Mouse (Mus musculus) 3T3-L1 (cell line): ENCODE data around the gene Ttc16.

Experiments
- DNase-seq: peaks from one replicate; pipeline ENCODE4 v3.0.0-alpha.2; 2015; ENCODE audit warnings: low read depth, low spot score

Gene Ttc16

DNA sequence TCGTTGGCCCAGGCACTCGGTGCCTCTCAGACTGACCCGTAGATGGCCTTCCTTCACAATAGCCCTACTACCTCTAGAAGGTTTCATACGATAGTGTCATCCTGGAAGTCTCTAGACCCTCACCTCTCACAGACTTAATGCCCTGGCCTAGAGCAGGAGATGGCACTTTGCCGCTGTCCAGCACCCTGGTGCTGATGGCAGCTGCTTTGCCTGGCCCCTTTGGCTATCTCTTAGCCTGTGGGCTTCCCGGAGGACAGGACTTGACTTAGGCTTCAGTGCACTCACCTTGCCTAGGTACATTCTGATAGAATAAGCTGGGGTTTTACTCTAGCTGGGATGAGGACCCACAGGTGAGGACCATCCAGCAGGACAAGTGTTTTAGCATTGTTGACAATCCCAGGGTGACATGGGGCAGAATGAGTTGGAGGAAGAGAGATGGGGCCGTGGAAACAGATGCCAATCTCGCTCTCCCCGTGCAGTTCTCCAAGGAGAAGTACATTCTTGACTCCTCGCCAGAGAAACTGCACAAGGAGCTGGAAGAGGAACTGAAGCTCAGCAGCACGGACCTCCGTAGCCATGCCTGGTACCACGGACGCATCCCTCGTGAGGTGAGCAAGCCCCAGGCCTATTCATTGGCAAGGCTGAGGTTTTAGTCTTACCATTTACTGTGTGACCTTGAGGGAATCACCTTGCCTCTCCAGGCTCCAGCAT lies 31.0 kb downstream of the Ttc16 start:
- DNase-seq, result peak; percentile 41

DNA sequence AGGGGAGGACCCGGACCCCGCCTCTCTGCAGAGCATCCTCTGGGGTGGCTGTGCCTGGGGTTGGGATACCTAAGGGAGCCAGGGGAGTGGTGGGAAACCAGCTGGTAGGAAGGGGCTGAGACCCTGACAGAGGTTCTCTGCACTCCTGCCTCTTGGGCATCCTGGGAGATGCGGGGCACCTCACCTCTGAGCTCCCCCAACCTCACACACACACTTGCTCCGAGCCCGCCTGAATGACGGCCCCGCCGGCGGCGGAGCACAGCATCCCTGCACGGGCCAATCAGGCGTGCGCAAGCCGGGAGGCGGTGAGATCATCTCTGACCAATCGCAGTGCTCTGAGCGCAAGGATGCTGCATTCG lies 33.3 kb downstream of the Ttc16 start:
- no peak for DNase-seq

DNA sequence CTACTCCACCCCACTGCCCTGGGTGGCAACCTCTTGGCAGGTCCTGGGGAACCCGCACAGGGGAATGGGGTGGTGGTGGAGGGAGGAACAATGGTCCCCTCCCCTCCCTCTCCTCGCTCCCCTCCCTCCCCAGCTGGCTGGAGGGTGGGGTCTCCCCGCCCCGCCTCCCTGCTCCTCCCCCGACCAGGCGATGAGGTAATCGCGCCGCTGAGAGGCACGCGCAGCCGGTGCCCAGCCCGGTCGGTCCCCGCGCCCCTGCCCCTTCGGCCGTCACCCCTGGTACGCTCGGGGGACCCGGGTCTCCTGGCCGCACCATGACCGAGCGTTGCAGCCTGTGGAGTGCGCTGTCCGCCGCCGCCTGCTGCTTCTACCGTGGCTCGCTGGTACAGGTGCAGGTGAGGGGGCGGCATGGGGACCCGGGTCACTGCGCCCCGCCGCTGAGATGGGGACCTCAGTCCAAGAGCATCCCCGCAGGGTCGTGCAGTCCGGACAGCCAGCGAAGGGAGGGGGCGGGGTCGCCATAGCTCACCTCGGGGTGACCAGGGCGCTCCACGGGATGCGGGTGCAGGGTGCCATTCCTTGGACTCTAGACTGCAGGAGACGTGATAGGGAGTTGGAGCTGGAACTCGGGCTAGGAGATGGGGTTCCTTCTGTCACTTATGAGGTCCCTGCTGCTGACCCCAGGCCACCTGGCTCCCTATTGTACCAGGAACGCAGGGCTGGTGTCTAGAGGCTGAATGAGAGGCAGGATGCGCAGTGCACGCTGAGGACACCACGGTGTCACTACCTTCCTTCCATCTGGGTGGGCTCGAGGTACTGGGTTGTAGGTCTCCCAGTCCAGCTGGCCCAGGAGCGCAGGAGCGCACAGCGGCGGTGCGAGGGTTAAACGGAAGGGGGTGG lies 33.9 kb downstream of the Ttc16 start:
- DNase-seq, result no peak

DNA sequence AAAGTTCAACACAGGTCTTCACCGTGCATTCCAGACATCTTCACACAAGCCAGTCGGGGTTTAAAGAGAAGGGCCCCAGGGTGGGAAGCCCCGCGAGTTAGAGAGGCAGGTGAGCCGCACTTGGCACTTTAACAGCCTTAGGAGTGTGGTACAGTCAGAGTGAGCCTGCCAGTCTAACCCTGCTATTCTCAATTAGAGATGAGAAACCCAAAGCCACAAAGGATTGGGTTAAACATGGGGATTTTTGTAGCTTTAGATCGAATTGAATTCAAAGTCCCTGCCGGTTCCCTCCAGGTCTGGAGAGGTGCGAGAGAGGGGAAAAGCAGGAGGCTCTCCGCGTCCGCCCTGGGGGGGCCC lies 34.5 kb downstream of the Ttc16 start, which contains the start of gene 6330409D20Rik:
Gene 6330409D20Rik (minus strand): TSS at position 101 of the 357 bp plus-strand sequence.
- no peak for DNase-seq

DNA sequence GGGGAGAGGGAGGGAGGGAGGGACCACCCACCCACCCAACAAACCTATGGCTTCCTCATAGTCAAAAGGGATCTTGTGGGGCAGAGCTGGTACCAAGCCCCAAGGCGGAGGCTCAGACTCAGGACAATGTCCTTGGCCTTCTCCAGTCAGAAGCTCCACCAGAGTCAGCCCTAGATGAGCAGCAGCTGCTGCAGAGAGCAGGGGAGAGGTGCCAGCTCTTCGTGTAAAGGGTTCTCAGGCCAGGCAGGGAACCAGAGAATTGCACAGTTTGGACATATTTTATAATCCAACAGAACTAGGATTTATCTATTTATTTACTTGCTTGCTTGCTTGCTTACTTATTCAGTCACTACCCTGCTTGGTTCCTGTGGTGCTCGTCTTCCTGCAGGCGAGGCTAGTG lies 36.1 kb downstream of the Ttc16 start:
- no peak for DNase-seq

DNA sequence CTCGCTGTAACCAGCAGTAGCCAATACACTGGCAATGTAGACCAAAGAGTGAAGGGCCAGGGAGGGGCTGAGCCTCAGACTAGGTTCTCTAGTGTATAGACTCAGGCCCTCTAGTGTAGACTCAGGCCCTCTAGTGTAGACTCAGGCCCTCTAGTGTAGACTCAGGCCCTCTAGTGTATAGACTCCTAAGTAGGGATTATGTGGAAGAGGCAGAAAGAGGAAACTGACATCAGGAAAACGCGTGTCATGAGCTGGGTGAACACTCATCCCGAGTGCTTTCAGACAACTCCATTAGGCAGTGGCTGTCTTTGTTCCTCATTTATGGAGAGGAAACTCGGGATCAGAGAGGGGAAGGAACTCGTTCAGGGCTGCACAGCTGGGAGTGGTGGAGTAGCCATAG lies 38.4 kb downstream of the Ttc16 start:
- no peak for DNase-seq

DNA sequence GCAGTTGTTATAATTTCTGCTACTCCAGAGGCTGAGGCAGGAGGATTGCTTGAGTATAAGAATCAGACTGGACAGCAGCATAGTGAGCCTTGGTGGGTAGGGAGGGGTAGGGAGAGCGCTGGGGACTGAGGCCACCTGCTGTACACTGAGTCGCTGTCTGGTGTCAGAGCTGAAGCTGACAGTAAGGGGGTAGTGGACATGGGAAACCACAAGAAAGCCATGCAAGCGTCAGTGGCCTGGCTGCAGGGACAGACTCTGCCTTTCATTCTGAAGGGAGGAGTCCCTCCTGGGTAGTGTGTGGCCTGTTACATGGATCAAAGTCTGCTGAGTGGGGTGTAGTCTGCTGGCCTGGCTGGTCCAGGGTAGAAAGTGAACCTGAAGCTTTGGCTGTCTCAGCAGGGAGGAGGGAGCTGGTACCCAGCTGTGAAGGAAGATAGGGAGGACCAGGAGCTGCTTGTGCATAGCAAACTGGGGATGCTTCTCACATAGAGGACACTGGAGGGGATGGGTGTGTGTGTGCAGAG lies 39.1 kb downstream of the Ttc16 start:
- no peak for DNase-seq

DNA sequence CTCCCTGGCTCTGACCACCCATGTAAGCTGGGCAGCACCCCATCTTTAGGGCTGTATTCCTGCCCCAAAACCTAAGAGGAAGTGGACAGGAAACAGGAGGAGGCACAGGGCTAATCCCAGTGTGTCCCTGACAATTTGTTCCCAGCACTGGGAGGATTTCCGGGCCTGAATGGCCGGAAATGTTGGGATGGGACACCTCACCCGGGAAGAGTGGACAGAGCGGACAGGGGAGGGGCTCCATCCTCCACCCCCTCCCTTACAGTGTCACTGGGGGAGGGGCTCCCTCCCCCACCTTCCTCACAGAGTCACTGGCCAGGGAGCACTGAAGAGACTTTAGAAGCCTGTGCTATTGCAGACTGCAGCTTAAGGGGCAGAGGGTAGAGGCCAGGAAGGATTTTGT lies 40.5 kb downstream of the Ttc16 start:
- no peak for DNase-seq

DNA sequence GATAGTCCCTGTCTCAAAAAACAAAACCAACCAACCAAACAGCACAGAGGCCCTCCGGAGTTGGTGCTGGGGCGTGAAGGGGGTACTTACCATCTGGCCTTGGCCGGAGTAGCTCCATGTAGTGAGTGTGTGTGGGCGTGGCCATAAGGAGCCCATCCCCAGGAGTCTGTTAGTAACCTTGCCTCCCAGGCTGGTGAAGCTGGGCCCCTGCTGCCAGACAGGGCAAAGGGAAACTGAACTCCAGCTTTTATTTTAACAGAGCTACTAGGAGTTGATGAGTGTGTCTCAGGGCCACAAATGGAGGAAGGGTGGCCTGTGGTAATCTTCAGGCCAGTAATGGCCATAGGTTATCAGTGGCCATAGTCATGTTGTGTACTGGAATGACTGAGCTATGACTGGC lies 41.0 kb downstream of the Ttc16 start:
- DNase-seq, result no peak

DNA sequence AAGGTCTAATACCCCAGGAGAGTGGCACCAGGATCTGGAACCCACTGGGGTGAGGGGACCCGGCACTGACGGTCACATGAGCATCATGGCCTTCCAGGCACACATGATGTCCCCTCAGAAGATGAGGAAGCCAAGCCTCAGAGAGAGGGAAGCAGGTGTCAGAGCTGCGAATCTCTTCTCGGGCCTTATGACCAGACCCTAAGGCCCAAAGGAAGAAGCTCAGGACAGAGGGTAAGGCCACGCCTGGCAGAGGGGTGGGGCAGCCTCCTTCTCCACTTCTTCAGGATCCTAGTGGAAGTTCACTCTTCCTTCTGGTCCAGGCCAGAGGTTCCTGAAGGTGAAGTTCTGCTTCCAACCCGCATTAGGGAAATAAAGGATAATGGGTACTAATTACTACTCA lies 42.7 kb downstream of the Ttc16 start:
- DNase-seq, result no peak

DNA sequence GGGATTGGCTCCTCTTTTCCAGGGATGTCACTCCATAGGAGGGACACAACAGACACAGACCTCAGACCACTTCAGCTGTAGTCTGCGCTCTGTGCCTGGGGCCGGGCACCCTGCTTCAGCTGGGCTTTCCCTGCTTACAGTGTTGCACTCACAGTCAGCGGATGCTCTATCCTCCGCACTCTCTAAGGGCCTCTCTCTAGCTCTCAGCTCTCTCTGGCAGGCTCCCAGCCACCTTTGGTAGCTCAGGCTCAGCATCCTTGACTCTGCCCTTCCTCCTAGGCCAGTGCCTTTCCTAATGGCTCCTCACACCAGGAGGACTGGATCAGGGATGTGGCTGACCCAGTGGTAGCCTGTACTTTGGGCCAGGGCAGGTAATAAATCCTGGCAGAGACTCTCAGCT lies 43.5 kb downstream of the Ttc16 start:
- no peak for DNase-seq

DNA sequence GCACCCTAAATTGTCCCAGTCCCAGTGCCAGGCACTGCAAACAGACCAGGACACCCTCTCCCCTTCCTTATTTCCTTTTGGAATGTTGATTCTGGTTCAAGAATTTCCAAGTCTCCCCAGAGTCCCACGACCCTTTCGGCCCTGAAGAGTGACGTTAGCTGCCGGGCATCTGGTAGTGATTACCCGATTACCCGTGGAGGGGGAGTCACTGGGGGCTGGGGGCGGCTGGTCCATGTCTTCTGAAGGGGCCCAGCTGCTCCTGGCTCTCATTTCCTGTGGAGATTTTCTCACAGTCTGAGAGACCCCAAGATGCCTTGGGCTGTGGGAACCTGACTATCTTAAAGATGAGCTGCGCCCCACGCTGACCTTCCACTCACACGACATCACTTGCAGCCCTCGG lies 44.6 kb downstream of the Ttc16 start:
- no peak for DNase-seq

DNA sequence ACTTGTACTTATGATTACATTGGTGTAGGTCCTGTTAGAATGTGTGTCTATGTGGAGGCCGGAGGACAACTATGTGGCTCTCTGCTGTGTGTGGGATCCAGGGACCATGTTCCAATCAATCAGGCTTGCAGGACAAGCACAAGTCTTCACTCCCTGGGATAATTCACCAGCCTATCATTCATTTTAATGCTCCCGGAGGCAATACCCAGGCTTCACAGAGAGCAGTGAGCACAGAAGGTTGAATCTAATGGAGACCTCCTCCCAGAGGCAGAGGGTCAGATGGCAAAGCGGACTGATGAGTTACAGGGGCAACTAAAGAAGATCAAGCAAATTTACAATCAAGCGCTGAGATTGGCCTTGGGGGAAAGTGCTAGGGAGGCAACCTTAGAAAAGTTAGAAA lies 45.9 kb downstream of the Ttc16 start:
- DNase-seq, result no peak

DNA sequence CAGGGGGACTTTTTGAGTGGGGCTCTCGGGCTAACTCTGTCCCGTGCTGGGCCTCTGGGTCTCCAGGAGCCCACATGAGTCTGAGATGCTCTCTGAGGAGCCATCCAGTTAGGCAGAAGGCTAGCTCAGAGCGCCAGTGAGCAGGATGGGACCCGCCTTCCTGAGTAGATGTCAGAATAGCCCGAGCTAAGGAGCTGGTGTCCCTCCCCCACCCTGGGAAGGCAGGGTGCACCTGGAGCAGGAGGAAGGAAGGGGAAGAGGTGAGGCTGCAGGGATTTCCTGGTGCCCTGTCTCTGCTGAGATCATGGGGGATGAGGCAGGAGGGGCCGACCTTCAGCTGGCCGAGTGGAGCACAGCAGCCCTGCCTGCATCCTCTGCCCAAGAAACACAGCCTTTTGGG lies 47.0 kb downstream of the Ttc16 start:
- no peak for DNase-seq

DNA sequence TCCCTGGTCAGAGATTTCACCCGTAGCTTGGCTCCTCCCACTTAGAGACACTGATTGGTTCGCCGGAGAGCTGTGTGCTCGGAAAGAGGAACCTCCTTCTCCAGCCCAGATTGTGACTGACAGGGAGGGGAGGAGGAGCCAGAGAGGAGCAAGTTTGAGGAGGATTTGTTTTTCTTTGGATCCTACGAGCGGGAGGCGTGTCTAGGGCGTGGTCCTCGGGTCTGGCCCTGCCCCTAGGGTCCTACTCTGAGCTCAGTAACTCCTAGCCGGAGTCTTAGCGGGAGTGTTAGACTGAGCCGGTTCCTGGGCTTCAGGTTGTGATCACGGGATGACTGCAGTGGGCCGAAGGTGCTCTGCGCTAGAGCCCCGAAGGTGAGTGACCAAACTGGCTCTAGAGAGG lies 48.0 kb downstream of the Ttc16 start:
- DNase-seq, result peak; percentile 91

DNA sequence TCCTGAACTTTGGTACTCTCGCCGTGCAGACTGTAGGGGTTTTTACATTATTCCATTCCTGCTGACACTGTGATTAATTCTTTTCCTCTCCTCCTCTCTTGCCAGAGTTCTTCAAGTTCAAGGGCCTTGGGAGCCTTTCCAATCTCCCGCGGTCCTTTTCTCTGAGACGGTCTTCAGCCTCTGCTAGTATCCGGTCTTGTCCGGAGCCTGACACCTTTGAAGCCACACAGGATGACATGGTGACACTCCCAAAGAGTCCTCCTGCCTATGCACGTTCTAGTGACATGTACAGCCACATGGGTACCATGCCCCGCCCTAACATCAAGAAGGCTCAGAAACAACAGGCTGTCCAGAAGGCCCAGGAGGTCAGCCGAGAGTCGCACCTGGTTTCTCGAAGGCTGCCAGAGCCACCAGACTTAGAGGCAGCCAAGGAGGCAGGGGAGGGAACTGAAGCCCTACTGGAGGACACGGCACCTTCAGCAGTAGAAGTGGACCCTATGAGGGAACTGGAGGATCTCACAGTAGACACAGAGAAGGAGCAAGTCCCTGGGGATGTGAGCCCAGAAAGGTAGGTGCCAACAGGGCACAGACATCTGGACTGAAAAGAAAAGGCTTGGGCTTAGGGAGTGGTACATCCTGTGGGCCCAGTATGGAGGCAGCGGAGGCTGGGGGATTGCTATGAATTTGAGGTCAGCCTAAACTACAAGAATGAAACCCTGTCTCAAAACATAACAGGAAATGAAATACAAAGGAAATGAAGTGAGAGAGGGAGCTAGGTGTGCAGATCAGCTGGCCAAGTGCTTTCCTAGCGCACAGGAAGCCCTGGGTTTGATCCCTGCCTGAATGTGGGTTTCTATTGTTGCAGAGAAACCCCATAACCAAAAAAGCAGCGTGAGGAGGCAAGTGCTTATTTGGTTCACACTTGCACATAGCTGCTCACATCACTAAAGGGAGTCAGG lies 50.3 kb downstream of the Ttc16 start:
- no peak for DNase-seq

DNA sequence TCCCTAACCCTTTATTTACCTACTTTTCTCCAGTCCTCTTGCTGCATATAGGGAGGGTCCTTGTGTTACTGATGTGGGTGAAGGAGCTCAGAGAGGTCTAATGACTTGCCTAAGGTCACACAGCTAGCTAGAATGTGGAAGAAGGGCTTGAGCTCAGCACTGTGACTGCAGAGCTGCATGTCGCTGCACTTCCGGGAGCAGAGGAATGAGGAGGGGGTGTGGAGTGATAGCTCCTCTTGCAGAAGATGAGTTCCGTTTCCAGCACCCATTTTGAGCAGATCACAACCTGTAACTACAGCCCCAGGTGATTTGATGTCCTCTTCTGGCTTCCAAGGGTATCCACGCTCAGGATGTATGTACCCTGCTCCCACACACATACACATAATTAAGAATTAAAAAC lies 51.3 kb downstream of the Ttc16 start:
- no peak for DNase-seq

DNA sequence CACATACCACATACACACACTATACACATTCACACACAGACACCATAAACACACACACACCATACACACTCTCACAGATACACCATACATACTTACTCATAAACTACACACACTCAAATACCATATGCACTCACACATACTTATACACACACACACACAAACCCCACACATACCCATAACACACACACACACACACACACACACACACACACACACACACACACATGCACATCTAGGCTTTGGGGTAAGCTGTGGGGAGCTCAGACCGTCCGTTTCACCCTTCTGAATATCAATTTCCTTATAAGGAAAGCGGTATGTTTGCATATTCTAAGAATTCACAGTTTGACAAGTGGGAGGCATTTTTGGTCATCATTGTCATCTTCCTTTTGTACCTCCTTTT lies 52.9 kb downstream of the Ttc16 start:
- no peak for DNase-seq

DNA sequence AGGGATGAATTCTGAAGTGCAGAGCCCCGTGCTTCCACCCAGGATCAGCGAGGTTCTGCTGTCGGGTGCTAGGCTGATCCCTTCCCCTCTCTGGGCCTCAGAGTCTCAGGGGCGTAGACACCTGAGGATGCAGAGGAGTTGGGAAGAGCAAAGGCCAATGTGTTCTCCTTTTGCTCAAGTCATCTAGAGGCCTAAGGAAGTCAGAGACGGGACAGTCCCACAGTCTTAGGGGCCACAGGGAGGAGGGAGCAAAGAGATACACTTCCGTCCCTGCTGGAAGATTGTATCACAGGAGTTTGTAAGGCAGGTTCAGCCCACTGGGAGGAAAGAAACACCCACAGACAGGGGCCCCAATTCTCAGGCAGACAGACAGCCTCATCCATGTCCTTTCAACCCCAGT lies 53.4 kb downstream of the Ttc16 start:
- DNase-seq, result no peak

DNA sequence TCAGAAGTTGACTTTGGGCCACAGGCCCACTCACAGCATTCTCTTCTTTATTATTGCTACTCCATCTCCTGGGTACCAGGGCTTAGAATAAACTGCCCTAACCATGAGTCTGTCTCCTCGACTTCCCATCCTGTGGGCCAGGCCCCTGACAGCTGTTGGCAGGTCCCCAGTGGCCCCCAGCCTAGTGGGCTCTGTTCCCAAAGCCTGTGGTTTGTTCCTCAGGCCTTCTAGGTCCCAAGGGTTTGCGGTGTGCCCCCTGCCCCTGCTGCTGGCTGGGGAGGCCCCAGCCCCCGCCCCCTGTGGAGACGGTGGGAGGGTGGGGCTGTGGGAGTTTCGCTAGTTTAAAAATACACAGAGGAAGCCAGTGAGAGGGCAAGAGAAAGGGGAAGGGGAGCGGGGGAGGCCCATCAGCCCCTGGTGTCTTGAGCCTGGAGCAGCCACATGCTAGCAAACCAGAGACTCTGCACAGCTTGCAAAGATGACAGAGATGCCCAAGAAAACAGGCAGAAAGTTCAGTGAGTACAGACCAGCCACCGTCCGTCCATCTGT lies 54.7 kb downstream of the Ttc16 start, which contains the start of gene Sh2d3c:
Gene Sh2d3c (plus strand): TSS at position 375 of the 549 bp plus-strand sequence.
- DNase-seq, result peak; percentile 76

DNA sequence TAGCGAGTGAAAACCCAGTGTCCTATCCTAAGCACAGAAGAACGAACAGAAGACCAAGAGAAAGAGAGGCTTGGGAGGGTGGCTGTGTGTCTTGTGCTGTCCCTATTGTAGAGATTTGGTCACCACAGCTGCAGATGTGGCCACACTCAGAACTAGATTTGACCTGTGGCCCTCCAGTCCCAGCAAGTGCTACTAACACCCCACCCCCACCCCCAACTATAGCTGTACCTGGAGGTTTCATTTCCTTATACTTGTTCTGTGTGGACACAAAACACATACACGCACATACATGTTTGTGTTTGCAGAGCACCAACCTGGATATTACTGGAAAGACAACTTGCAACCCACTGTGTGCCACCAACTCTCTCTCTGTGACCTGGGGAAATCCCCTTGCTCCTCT lies 55.4 kb downstream of the Ttc16 start:
- no peak for DNase-seq
